Mouse (Mus musculus) kidney, adult 2 months (tissue): Measurements from ENCODE around the gene Eif2ak4.

ENCODE experiments used
- CTCF ChIP-seq: fragments of 200-500 bp; conservative IDR thresholded peaks from 2 replicates; pipeline ENCODE4 v1.5.1; 2011; ENCODE audit warnings: low read depth, mild to moderate bottlenecking, control low read depth, low read length, moderate library complexity, mixed read lengths; ENCODE audit not compliant: insufficient read depth, insufficient read length
- POLR2A ChIP-seq: fragments of 200-500 bp; IDR thresholded peaks from one replicate; pipeline ENCODE4 v1.6.1; 2011; ENCODE audit warnings: low read depth, low read length, control low read depth

GRCm38 (mm10) chr2:118507126-118507525 lies 118.7 kb downstream of the Eif2ak4 start:
- TF ChIP-seq CTCF (no peak), POLR2A (no peak)
